Mouse (Mus musculus) gastrocnemius, adult 18-20 months (tissue): ENCODE data around the gene Nin. TPM values are rescaled to one million over a fixed set of nuclear protein-coding genes. Genes with fewer than 3 reads are reported as not detected.

Experiments used
- DNase-seq: peaks from one replicate; pipeline ENCODE4 v3.0.0; 2021; ENCODE audit warnings: low spot score
- total RNA-seq, 2 experiments: library from RNA; stranded (reverse); gene quantifications; 2 replicates each; pipeline ENCODE4 v1.2.3; 2021

The Nin gene
- total RNA-seq, 2 experiments from 2014 or later, result 22.2 to 33.3 TPM

- DNase-seq, result no peak
These were observed 89.9 kb downstream of the Nin start for GRCm38 (mm10) chr12:70023580-70023979.

GRCm38 (mm10) chr12:70018153-70018552, 95.4 kb downstream of the Nin start:
- no peak for DNase-seq

GRCm38 (mm10) chr12:70015936-70016335, 97.6 kb downstream of the Nin start:
- DNase-seq, result no peak

- no peak for DNase-seq
These were observed 101.8 kb downstream of the Nin start for GRCm38 (mm10) chr12:70011681-70012080.

GRCm38 (mm10) chr12:70010356-70010755, 103.2 kb downstream of the Nin start:
- no peak for DNase-seq

- DNase-seq, result no peak
These were observed 108.4 kb downstream of the Nin start for GRCm38 (mm10) chr12:70005103-70005502.

GRCm38 (mm10) chr12:69998186-69998983, 115.1 kb downstream of the Nin start:
- no peak for DNase-seq

- no peak for DNase-seq
These were observed 118.1 kb downstream of the Nin start for GRCm38 (mm10) chr12:69995382-69995781.

GRCm38 (mm10) chr12:69986786-69987497, 126.6 kb downstream of the Nin start, which contains the start of gene Sav1:
Sav1 (minus strand) TSS chr12:69987002.
- peak; percentile 92 for DNase-seq

- peak; percentile 42 for DNase-seq
These were observed 127.2 kb downstream of the Nin start for GRCm38 (mm10) chr12:69986241-69986762.

- DNase-seq, result no peak
These were observed 128.0 kb downstream of the Nin start for GRCm38 (mm10) chr12:69985546-69985945.

- no peak for DNase-seq
These were observed 130.6 kb downstream of the Nin start for GRCm38 (mm10) chr12:69982874-69983273.

- no peak for DNase-seq
These were observed 136.0 kb downstream of the Nin start for GRCm38 (mm10) chr12:69977376-69977998.

- DNase-seq, result no peak
These were observed 136.8 kb downstream of the Nin start for GRCm38 (mm10) chr12:69976688-69977087.

GRCm38 (mm10) chr12:69973666-69974065, 139.9 kb downstream of the Nin start:
- no peak for DNase-seq

GRCm38 (mm10) chr12:69968154-69968553, 145.4 kb downstream of the Nin start:
- DNase-seq, result peak; percentile 77

GRCm38 (mm10) chr12:69967112-69967511, 146.4 kb downstream of the Nin start:
- no peak for DNase-seq

GRCm38 (mm10) chr12:69966071-69966470, 147.4 kb downstream of the Nin start:
- no peak for DNase-seq

GRCm38 (mm10) chr12:69965644-69966043, 147.9 kb downstream of the Nin start:
- DNase-seq, result no peak

- DNase-seq, result no peak
These were observed 150.4 kb downstream of the Nin start for GRCm38 (mm10) chr12:69963141-69963540.

- DNase-seq, result peak; percentile 81
These were observed 151.0 kb downstream of the Nin start for GRCm38 (mm10) chr12:69962468-69962867.
